Mouse (Mus musculus): ENCODE data around the gene Pnkd. TPM values are rescaled to one million over a fixed set of nuclear protein-coding genes. Genes with fewer than 3 reads are reported as not detected.

Gene Pnkd
- polyA plus RNA-seq, 1 experiment from 2014 or later, result 101 TPM

GRCm38 (mm10) chr1:74250096-74250495 lies 34.6 kb upstream of the Pnkd start:
- Histone ChIP-seq H3K9me3 (no peaks in the 10 kb centered on the region), H3K4me3 (no peak overlapping the region), H3K27me3 (ENCODE audit: poor library complexity, severe bottlenecking) (no peaks in the 10 kb centered on the region), H3K4me1 (no peaks in the 10 kb centered on the region), H3K36me3 (replicated peaks) (peaks cover 86% of the 10 kb centered on the region), H3K27ac (no peak overlapping the region)
- 92% methylated on average over 4 of the region's 4 CpGs for WGBS
- DNase-seq (ENCODE audit: extremely low spot score, low spot score), result no peak

- Histone ChIP-seq H3K4me1 (no peaks in the 10 kb centered on the region), H3K27me3 (ENCODE audit: poor library complexity, severe bottlenecking) (no peaks in the 10 kb centered on the region), H3K36me3 (replicated peaks) (peaks cover 96% of the 10 kb centered on the region), H3K4me3 (no peak overlapping the region), H3K27ac (no peak overlapping the region), H3K9me3 (no peaks in the 10 kb centered on the region)
- WGBS, result 96% methylated on average over 8 of the region's 8 CpGs
- DNase-seq (ENCODE audit: extremely low spot score, low spot score), result no peak
These were observed 28.9 kb upstream of the Pnkd start for GRCm38 (mm10) chr1:74255704-74256345.

GRCm38 (mm10) chr1:74256782-74257181 lies 27.9 kb upstream of the Pnkd start:
- DNase-seq (ENCODE audit: extremely low spot score, low spot score), result no peak
- peaks cover 96% of the 10 kb centered on the region for H3K36me3 ChIP-seq (replicated peaks)
- H3K4me1 ChIP-seq, result no peaks in the 10 kb centered on the region
- H3K4me3 ChIP-seq, result no peak overlapping the region
- 81% methylated on average over 4 of the region's 4 CpGs for WGBS
- H3K27me3 ChIP-seq (ENCODE audit: poor library complexity, severe bottlenecking), result no peaks in the 10 kb centered on the region
- H3K9me3 ChIP-seq, result no peaks in the 10 kb centered on the region
- H3K27ac ChIP-seq, result no peak overlapping the region

GRCm38 (mm10) chr1:74262510-74262909 lies 22.2 kb upstream of the Pnkd start:
- Histone ChIP-seq H3K27me3 (ENCODE audit: poor library complexity, severe bottlenecking) (no peaks in the 10 kb centered on the region), H3K27ac (no peak overlapping the region), H3K4me3 (no peak overlapping the region), H3K9me3 (no peaks in the 10 kb centered on the region), H3K36me3 (replicated peaks) (peaks cover 96% of the 10 kb centered on the region), H3K4me1 (no peaks in the 10 kb centered on the region)
- WGBS, result 88% methylated on average over 6 of the region's 6 CpGs
- no peak for DNase-seq (ENCODE audit: extremely low spot score, low spot score)

- 91% methylated on average over 8 of the region's 8 CpGs for WGBS
- Histone ChIP-seq H3K27me3 (ENCODE audit: poor library complexity, severe bottlenecking) (no peaks in the 10 kb centered on the region), H3K9me3 (no peaks in the 10 kb centered on the region), H3K4me1 (no peaks in the 10 kb centered on the region), H3K27ac (no peak overlapping the region), H3K36me3 (replicated peaks) (peaks cover 59% of the 10 kb centered on the region), H3K4me3 (no peak overlapping the region)
- no peak for DNase-seq (ENCODE audit: extremely low spot score, low spot score)
These were observed 16.0 kb upstream of the Pnkd start for GRCm38 (mm10) chr1:74268750-74269149.

- peaks cover 11% of the 10 kb centered on the region for H3K4me1 ChIP-seq
- 92% methylated on average over 4 of the region's 4 CpGs for WGBS
- no peak overlapping the region for H3K27ac ChIP-seq
- no peak overlapping the region for H3K4me3 ChIP-seq
- DNase-seq (ENCODE audit: extremely low spot score, low spot score), result no peak
- peaks cover 30% of the 10 kb centered on the region for H3K36me3 ChIP-seq (replicated peaks)
- no peaks in the 10 kb centered on the region for H3K9me3 ChIP-seq
- no peaks in the 10 kb centered on the region for H3K27me3 ChIP-seq (ENCODE audit: poor library complexity, severe bottlenecking)
These were observed 13.1 kb upstream of the Pnkd start for GRCm38 (mm10) chr1:74271659-74272058.

GRCm38 (mm10) chr1:74275015-74275414 lies 9.7 kb upstream of the Pnkd start:
- Histone ChIP-seq H3K36me3 (replicated peaks) (peaks cover 14% of the 10 kb centered on the region), H3K27me3 (ENCODE audit: poor library complexity, severe bottlenecking) (no peaks in the 10 kb centered on the region), H3K9me3 (no peaks in the 10 kb centered on the region), H3K4me1 (peaks cover 21% of the 10 kb centered on the region), H3K4me3 (no peak overlapping the region), H3K27ac (no peak overlapping the region)
- no peak for DNase-seq (ENCODE audit: extremely low spot score, low spot score)
- 53% methylated on average over 9 of the region's 9 CpGs for WGBS

GRCm38 (mm10) chr1:74277041-74277440 lies 7.7 kb upstream of the Pnkd start:
- Histone ChIP-seq H3K9me3 (no peaks in the 10 kb centered on the region), H3K4me3 (no peak overlapping the region), H3K27ac (no peak overlapping the region), H3K36me3 (replicated peaks) (peaks cover 34% of the 10 kb centered on the region), H3K4me1 (peaks cover 21% of the 10 kb centered on the region), H3K27me3 (ENCODE audit: poor library complexity, severe bottlenecking) (no peaks in the 10 kb centered on the region)
- no peak for DNase-seq (ENCODE audit: extremely low spot score, low spot score)
- WGBS, result 70% methylated on average over 6 of the region's 6 CpGs

- 72% methylated on average over 8 of the region's 8 CpGs for WGBS
- Histone ChIP-seq H3K27me3 (ENCODE audit: poor library complexity, severe bottlenecking) (no peaks in the 10 kb centered on the region), H3K9me3 (no peaks in the 10 kb centered on the region), H3K36me3 (replicated peaks) (peaks cover 44% of the 10 kb centered on the region), H3K4me1 (peaks cover 27% of the 10 kb centered on the region), H3K4me3 (no peak overlapping the region), H3K27ac (no peak overlapping the region)
- no peak for DNase-seq (ENCODE audit: extremely low spot score, low spot score)
These were observed 6.7 kb upstream of the Pnkd start for GRCm38 (mm10) chr1:74277883-74278537.

GRCm38 (mm10) chr1:74278538-74278937 lies 6.2 kb upstream of the Pnkd start, which contains the start of gene Gpbar1:
Gene Gpbar1 (plus strand): TSS chr1:74278550.
- 94% methylated on average over 10 of the region's 10 CpGs for WGBS
- peaks cover 31% of the 10 kb centered on the region for H3K4me1 ChIP-seq
- peaks cover 47% of the 10 kb centered on the region for H3K36me3 ChIP-seq (replicated peaks)
- DNase-seq (ENCODE audit: extremely low spot score, low spot score), result no peak
- H3K4me3 ChIP-seq, result no peak within 1 kb of the TSS
- no peak within 1 kb of the TSS for H3K27ac ChIP-seq
- no peaks in the 10 kb centered on the region for H3K27me3 ChIP-seq (ENCODE audit: poor library complexity, severe bottlenecking)
- H3K9me3 ChIP-seq, result no peaks in the 10 kb centered on the region

GRCm38 (mm10) chr1:74278988-74279387 lies 5.7 kb upstream of the Pnkd start:
- no peaks in the 10 kb centered on the region for H3K9me3 ChIP-seq
- no peak for DNase-seq (ENCODE audit: extremely low spot score, low spot score)
- no peak overlapping the region for H3K4me3 ChIP-seq
- 92% methylated on average over 11 of the region's 11 CpGs for WGBS
- H3K27ac ChIP-seq, result no peak overlapping the region
- peaks cover 35% of the 10 kb centered on the region for H3K4me1 ChIP-seq
- H3K36me3 ChIP-seq (replicated peaks), result peaks cover 47% of the 10 kb centered on the region
- H3K27me3 ChIP-seq (ENCODE audit: poor library complexity, severe bottlenecking), result no peaks in the 10 kb centered on the region

GRCm38 (mm10) chr1:74280591-74281325 lies 4.0 kb upstream of the Pnkd start:
- H3K9me3 ChIP-seq, result no peaks in the 10 kb centered on the region
- no peaks in the 10 kb centered on the region for H3K27me3 ChIP-seq (ENCODE audit: poor library complexity, severe bottlenecking)
- H3K27ac ChIP-seq, result no peak overlapping the region
- H3K36me3 ChIP-seq (replicated peaks), result peaks cover 47% of the 10 kb centered on the region
- peaks cover 31% of the 10 kb centered on the region for H3K4me1 ChIP-seq
- H3K4me3 ChIP-seq, result no peak overlapping the region
- 93% methylated on average over 14 of the region's 14 CpGs for WGBS
- DNase-seq (ENCODE audit: extremely low spot score, low spot score), result no peak

GRCm38 (mm10) chr1:74281372-74281771 lies 3.4 kb upstream of the Pnkd start:
- Histone ChIP-seq H3K27me3 (ENCODE audit: poor library complexity, severe bottlenecking) (no peaks in the 10 kb centered on the region), H3K4me1 (peaks cover 37% of the 10 kb centered on the region), H3K9me3 (no peaks in the 10 kb centered on the region), H3K4me3 (no peak overlapping the region), H3K36me3 (replicated peaks) (peaks cover 47% of the 10 kb centered on the region), H3K27ac (no peak overlapping the region)
- no peak for DNase-seq (ENCODE audit: extremely low spot score, low spot score)
- 93% methylated on average over 2 of the region's 2 CpGs for WGBS

Data from forebrain, embryonic 10.5 days (tissue).